Mouse (Mus musculus): ENCODE results near the gene 2210016L21Rik. TPM values are rescaled to one million over a fixed set of nuclear protein-coding genes. Genes with fewer than 3 reads are reported as not detected.

2210016L21Rik gene
- polyA plus RNA-seq, 1 experiment from 2014 or later = 139 TPM

GRCm38 (mm10) chr5:114979250-114980121 is 37.5 kb downstream of the 2210016L21Rik start:
- H3K27ac ChIP-seq (ENCODE audit: low read depth, low read length) = no peak overlapping the region; the same call in 1 of the 2 replicates
- peak; percentile 44; the same call in 1 of the 2 replicates for ATAC-seq (ENCODE audit: low read depth)
- H3K4me3 ChIP-seq (ENCODE audit: low read depth, low read length) = peak overlapping the region; percentile 27
- WGBS = 6% methylated on average over 32 of the region's 32 CpGs
- no peaks in the 10 kb centered on the region for H3K4me1 ChIP-seq (ENCODE audit: control insufficient read depth, insufficient read depth, low read length)
- H3K36me3 ChIP-seq (ENCODE audit: control insufficient read depth, insufficient read depth, low read length) = no peaks in the 10 kb centered on the region
- H3K27me3 ChIP-seq (ENCODE audit: control insufficient read depth, insufficient read depth, low read length) = peaks cover 2% of the 10 kb centered on the region; the same call in 1 of the 2 replicates
- H3K4me2 ChIP-seq (ENCODE audit: low read depth, low read length) = peak overlapping the region; percentile 68
- H3K9me3 ChIP-seq (ENCODE audit: control insufficient read depth, low read length) = no peaks in the 10 kb centered on the region
- H3K9ac ChIP-seq (replicated peaks; ENCODE audit: low read depth, low read length) = 0 out of 2 replicates have a peak overlapping the region, but pooled peaks have one; percentile 21

GRCm38 (mm10) chr5:114980122-114980748 is 38.3 kb downstream of the 2210016L21Rik start:
- Histone ChIP-seq H3K4me3 (ENCODE audit: low read depth, low read length) (peak overlapping the region; percentile 27; the same call in 1 of the 2 replicates), H3K9ac (replicated peaks; ENCODE audit: low read depth, low read length) (no peak overlapping the region), H3K27me3 (ENCODE audit: control insufficient read depth, insufficient read depth, low read length) (peaks cover 2% of the 10 kb centered on the region; the same call in 1 of the 2 replicates), H3K9me3 (ENCODE audit: control insufficient read depth, low read length) (no peaks in the 10 kb centered on the region), H3K4me2 (ENCODE audit: low read depth, low read length) (peak overlapping the region; percentile 68), H3K4me1 (ENCODE audit: control insufficient read depth, insufficient read depth, low read length) (no peaks in the 10 kb centered on the region), H3K27ac (ENCODE audit: low read depth, low read length) (no peak overlapping the region), H3K36me3 (ENCODE audit: control insufficient read depth, insufficient read depth, low read length) (no peaks in the 10 kb centered on the region)
- no peak for ATAC-seq (ENCODE audit: low read depth)
- 32% methylated on average over 16 of the region's 16 CpGs for WGBS

GRCm38 (mm10) chr5:114982001-114982400 is 40.0 kb downstream of the 2210016L21Rik start:
- Histone ChIP-seq H3K27me3 (ENCODE audit: control insufficient read depth, insufficient read depth, low read length) (peaks cover 2% of the 10 kb centered on the region; the same call in 1 of the 2 replicates), H3K4me2 (ENCODE audit: low read depth, low read length) (no peak overlapping the region), H3K4me3 (ENCODE audit: low read depth, low read length) (no peak overlapping the region), H3K4me1 (ENCODE audit: control insufficient read depth, insufficient read depth, low read length) (no peaks in the 10 kb centered on the region), H3K9me3 (ENCODE audit: control insufficient read depth, low read length) (no peaks in the 10 kb centered on the region), H3K36me3 (ENCODE audit: control insufficient read depth, insufficient read depth, low read length) (no peaks in the 10 kb centered on the region), H3K27ac (ENCODE audit: low read depth, low read length) (no peak overlapping the region), H3K9ac (replicated peaks; ENCODE audit: low read depth, low read length) (no peak overlapping the region)
- ATAC-seq (ENCODE audit: low read depth) = no peak
- WGBS = 68% methylated on average over 15 of the region's 15 CpGs

- H3K4me1 ChIP-seq (ENCODE audit: control insufficient read depth, insufficient read depth, low read length) = no peaks in the 10 kb centered on the region
- no peak overlapping the region for H3K4me2 ChIP-seq (ENCODE audit: low read depth, low read length)
- H3K27me3 ChIP-seq (ENCODE audit: control insufficient read depth, insufficient read depth, low read length) = peaks cover under 1% of the 10 kb centered on the region; the same call in 1 of the 2 replicates
- no peak overlapping the region for H3K27ac ChIP-seq (ENCODE audit: low read depth, low read length)
- ATAC-seq (ENCODE audit: low read depth) = no peak
- H3K36me3 ChIP-seq (ENCODE audit: control insufficient read depth, insufficient read depth, low read length) = no peaks in the 10 kb centered on the region
- no peak overlapping the region for H3K4me3 ChIP-seq (ENCODE audit: low read depth, low read length)
- H3K9me3 ChIP-seq (ENCODE audit: control insufficient read depth, low read length) = no peaks in the 10 kb centered on the region
- H3K9ac ChIP-seq (replicated peaks; ENCODE audit: low read depth, low read length) = no peak overlapping the region
Observed at GRCm38 (mm10) chr5:114985074-114985473, 43.1 kb downstream of the 2210016L21Rik start.

- H3K4me2 ChIP-seq (ENCODE audit: low read depth, low read length) = no peak overlapping the region
- no peak overlapping the region for H3K9ac ChIP-seq (replicated peaks; ENCODE audit: low read depth, low read length)
- no peak for ATAC-seq (ENCODE audit: low read depth)
- no peaks in the 10 kb centered on the region for H3K9me3 ChIP-seq (ENCODE audit: control insufficient read depth, low read length)
- no peaks in the 10 kb centered on the region for H3K36me3 ChIP-seq (ENCODE audit: control insufficient read depth, insufficient read depth, low read length)
- no peaks in the 10 kb centered on the region for H3K27me3 ChIP-seq (ENCODE audit: control insufficient read depth, insufficient read depth, low read length)
- H3K4me1 ChIP-seq (ENCODE audit: control insufficient read depth, insufficient read depth, low read length) = no peaks in the 10 kb centered on the region
- no peak overlapping the region for H3K27ac ChIP-seq (ENCODE audit: low read depth, low read length)
- WGBS = 84% methylated on average over 16 of the region's 16 CpGs
- H3K4me3 ChIP-seq (ENCODE audit: low read depth, low read length) = no peak overlapping the region
Observed at GRCm38 (mm10) chr5:114996447-114996846, 54.5 kb downstream of the 2210016L21Rik start.

- ATAC-seq (ENCODE audit: low read depth) = no peak
- Histone ChIP-seq H3K9me3 (ENCODE audit: control insufficient read depth, low read length) (no peaks in the 10 kb centered on the region), H3K9ac (replicated peaks; ENCODE audit: low read depth, low read length) (no peak overlapping the region), H3K27me3 (ENCODE audit: control insufficient read depth, insufficient read depth, low read length) (no peaks in the 10 kb centered on the region), H3K4me2 (ENCODE audit: low read depth, low read length) (no peak overlapping the region), H3K27ac (ENCODE audit: low read depth, low read length) (no peak overlapping the region), H3K4me3 (ENCODE audit: low read depth, low read length) (no peak overlapping the region), H3K4me1 (ENCODE audit: control insufficient read depth, insufficient read depth, low read length) (no peaks in the 10 kb centered on the region), H3K36me3 (ENCODE audit: control insufficient read depth, insufficient read depth, low read length) (no peaks in the 10 kb centered on the region)
- 66% methylated on average over 6 of the region's 6 CpGs for WGBS
Observed at GRCm38 (mm10) chr5:114997327-114997726, 55.4 kb downstream of the 2210016L21Rik start.

Other genes with a start within 250 kb of the 2210016L21Rik start
- 15.2 and 16.2 TPM in 2 replicates for gene Tchp, start 234.4 kb upstream of the 2210016L21Rik start, polyA plus RNA-seq (2014; fragmentation: Nextera tagmentation; extraction: Ambion mirVana)
- gene Ankrd13a, start 167.5 kb upstream of the 2210016L21Rik start, polyA plus RNA-seq (2014; fragmentation: Nextera tagmentation; extraction: Ambion mirVana) = 38.8 and 52.1 TPM in 2 replicates
- 53.1 and 60.3 TPM in 2 replicates for gene Git2, start 166.6 kb upstream of the 2210016L21Rik start, polyA plus RNA-seq (2014; fragmentation: Nextera tagmentation; extraction: Ambion mirVana)
- 298 and 351 TPM in 2 replicates for gene 1500011B03Rik, start 118.7 kb upstream of the 2210016L21Rik start, polyA plus RNA-seq (2014; fragmentation: Nextera tagmentation; extraction: Ambion mirVana)
- gene 4930519G04Rik, start 88.5 kb upstream of the 2210016L21Rik start, polyA plus RNA-seq (2014; fragmentation: Nextera tagmentation; extraction: Ambion mirVana) = not detected in 2 replicates
- gene Gm9936, start 83.5 kb upstream of the 2210016L21Rik start, polyA plus RNA-seq (2014; fragmentation: Nextera tagmentation; extraction: Ambion mirVana) = 2.3 and 3.5 TPM in 2 replicates
- 3.2 and 4.3 TPM in 2 replicates for gene Oasl2, start 45.2 kb upstream of the 2210016L21Rik start, polyA plus RNA-seq (2014; fragmentation: Nextera tagmentation; extraction: Ambion mirVana)
- 0.52 and 0.55 TPM in 2 replicates for gene Oasl1, start 18.9 kb upstream of the 2210016L21Rik start, polyA plus RNA-seq (2014; fragmentation: Nextera tagmentation; extraction: Ambion mirVana)
- 0.11 TPM in 1 of 2 replicates, not detected in the other for gene Hnf1a, start 28.9 kb downstream of the 2210016L21Rik start, polyA plus RNA-seq (2014; fragmentation: Nextera tagmentation; extraction: Ambion mirVana)
- gene Sppl3, start 69.0 kb downstream of the 2210016L21Rik start, polyA plus RNA-seq (2014; fragmentation: Nextera tagmentation; extraction: Ambion mirVana) = 32.7 and 33.4 TPM in 2 replicates
- 53.0 and 60.9 TPM in 2 replicates for gene Gm10401, start 156.1 kb downstream of the 2210016L21Rik start, polyA plus RNA-seq (2014; fragmentation: Nextera tagmentation; extraction: Ambion mirVana)
- gene Acads, start 177.2 kb downstream of the 2210016L21Rik start, polyA plus RNA-seq (2014; fragmentation: Nextera tagmentation; extraction: Ambion mirVana) = 11.3 and 11.7 TPM in 2 replicates
- 27.9 and 33.9 TPM in 2 replicates for gene Unc119b, start 192.8 kb downstream of the 2210016L21Rik start, polyA plus RNA-seq (2014; fragmentation: Nextera tagmentation; extraction: Ambion mirVana)
- 23.9 and 26.2 TPM in 2 replicates for gene Mlec, start 216.0 kb downstream of the 2210016L21Rik start, polyA plus RNA-seq (2014; fragmentation: Nextera tagmentation; extraction: Ambion mirVana)

Measured in neural tube, embryonic 14.5 days (tissue).